Mouse (Mus musculus) erythroblast, embryonic 14.5 days (primary cell): ENCODE results near the gene Magix.

Experiments
- GATA1 ChIP-seq: IDR thresholded peaks from 2 replicates; pipeline ENCODE4 v1.6.1; 2012; ENCODE audit warnings: low read length, inconsistent platforms, mixed read lengths
- TAL1 ChIP-seq: IDR thresholded peaks from 3 replicates; pipeline ENCODE4 v1.6.1; 2012; ENCODE audit warnings: low read length, inconsistent platforms, mixed read lengths

- TF ChIP-seq GATA1 = no peak
- no peak for TF ChIP-seq TAL1
Measured at GRCm38 (mm10) chrX:7662936-7663335, 18.1 kb downstream of the Magix start.
